Mouse (Mus musculus) limb, embryonic 10.5 days (tissue): ENCODE data around the gene Camk2d. TPM values are rescaled to one million over a fixed set of nuclear protein-coding genes. Genes with fewer than 3 reads are reported as not detected.
A peak's percentile ranks its signal among the peaks of the same experiment; 100 is the strongest.

Source experiments
- DNase-seq: peaks from one replicate; pipeline ENCODE4 v3.0.0-alpha.2; 2017; ENCODE audit warnings: low spot score
- H3K27ac ChIP-seq: fragments of 300-500 bp; sonication (generic); 2 replicates; pipeline ENCODE4 v1.5.1; 2016; ENCODE audit warnings: mild to moderate bottlenecking
- H3K27me3 ChIP-seq: fragments of 300-500 bp; sonication (generic); 2 replicates; pipeline ENCODE4 v1.6.1; 2016; ENCODE audit warnings: low read depth, mild to moderate bottlenecking; ENCODE audit not compliant: poor library complexity, severe bottlenecking
- H3K36me3 ChIP-seq: fragments of 300-500 bp; sonication (generic); 2 replicates; pipeline ENCODE4 v1.6.1; 2016; ENCODE audit warnings: mild to moderate bottlenecking, moderate library complexity
- H3K4me1 ChIP-seq: fragments of 300-500 bp; sonication (generic); 2 replicates; pipeline ENCODE4 v1.6.1; 2016
- H3K4me3 ChIP-seq: fragments of 300-500 bp; sonication (generic); 2 replicates; pipeline ENCODE4 v1.5.1; 2016; ENCODE audit warnings: mild to moderate bottlenecking, moderate library complexity
- H3K9me3 ChIP-seq: fragments of 300-500 bp; sonication (generic); replicated peaks from 2 replicates; pipeline ENCODE4 v1.6.1; 2016; ENCODE audit warnings: mild to moderate bottlenecking
- WGBS: fragments of 180-500 bp; shearing (Covaris S2); methylation state at CpG from one replicate; pipeline ENCODE4 v1.1.7; 2016; 5-methylcytosine and 5-hydroxymethylcytosine counted together
- polyA plus RNA-seq: library from polyadenylated mRNA; unstranded; fragments of >200 nt; fragmentation: Nextera tagmentation; extraction: Ambion mirVana; gene quantifications from 2 replicates; pipeline ENCODE4 v1.2.1, GENCODE M21; 2016

The Camk2d gene
- polyA plus RNA-seq: 13.4 and 13.5 TPM in 2 replicates

GRCm38 (mm10) chr3:126596086-126596485 lies at the start of gene Camk2d:
TSS of gene Camk2d (plus strand) at chr3:126596302.
- Histone ChIP-seq H3K9me3 (no peaks in the 10 kb centered on the region), H3K4me3 (peak within 1 kb of the TSS; percentile 89), H3K27ac (peak within 1 kb of the TSS; percentile 95), H3K27me3 (no peaks in the 10 kb centered on the region), H3K36me3 (0 out of 2 replicates have a peak, but pooled peaks cover 3% of the 10 kb centered on the region), H3K4me1 (peaks cover 28% of the 10 kb centered on the region)
- peak; percentile 96 for DNase-seq
- under 1% methylated on average over 16 of the region's 16 CpGs for WGBS

GRCm38 (mm10) chr3:126547941-126548340 lies 48.2 kb upstream of the Camk2d start:
- DNase-seq: no peak
- H3K4me1 ChIP-seq: no peaks in the 10 kb centered on the region
- H3K36me3 ChIP-seq: no peaks in the 10 kb centered on the region
- H3K9me3 ChIP-seq: no peaks in the 10 kb centered on the region
- H3K27me3 ChIP-seq: no peaks in the 10 kb centered on the region
- no peak overlapping the region for H3K4me3 ChIP-seq
- no peak overlapping the region for H3K27ac ChIP-seq

- H3K27me3 ChIP-seq: no peaks in the 10 kb centered on the region
- 72% methylated on average over 2 of the region's 2 CpGs for WGBS
- H3K4me3 ChIP-seq: no peak overlapping the region
- H3K36me3 ChIP-seq: no peaks in the 10 kb centered on the region
- DNase-seq: no peak
- no peak overlapping the region for H3K27ac ChIP-seq
- H3K9me3 ChIP-seq: no peaks in the 10 kb centered on the region
- peaks cover 4% of the 10 kb centered on the region for H3K4me1 ChIP-seq
Observed at GRCm38 (mm10) chr3:126563646-126564045, 32.5 kb upstream of the Camk2d start.

GRCm38 (mm10) chr3:126570628-126571027 lies 25.5 kb upstream of the Camk2d start:
- Histone ChIP-seq H3K9me3 (no peaks in the 10 kb centered on the region), H3K27me3 (no peaks in the 10 kb centered on the region), H3K36me3 (no peaks in the 10 kb centered on the region), H3K27ac (no peak overlapping the region), H3K4me1 (0 out of 2 replicates have a peak, but pooled peaks cover 4% of the 10 kb centered on the region), H3K4me3 (no peak overlapping the region)
- DNase-seq: no peak
- 94% methylated on average over 1 of the region's 1 CpGs for WGBS

- Histone ChIP-seq H3K27me3 (no peaks in the 10 kb centered on the region), H3K9me3 (no peaks in the 10 kb centered on the region), H3K4me1 (0 out of 2 replicates have a peak, but pooled peaks cover 4% of the 10 kb centered on the region), H3K36me3 (no peaks in the 10 kb centered on the region), H3K27ac (no peak overlapping the region), H3K4me3 (no peak overlapping the region)
- DNase-seq: no peak
- WGBS: 82% methylated on average over 5 of the region's 5 CpGs
Observed at GRCm38 (mm10) chr3:126572915-126573314, 23.2 kb upstream of the Camk2d start.

GRCm38 (mm10) chr3:126575927-126576326 lies 20.2 kb upstream of the Camk2d start:
- Histone ChIP-seq H3K27me3 (no peaks in the 10 kb centered on the region), H3K36me3 (no peaks in the 10 kb centered on the region), H3K9me3 (no peaks in the 10 kb centered on the region), H3K27ac (no peak overlapping the region), H3K4me1 (0 out of 2 replicates have a peak, but pooled peaks cover 4% of the 10 kb centered on the region), H3K4me3 (no peak overlapping the region)
- DNase-seq: no peak
- 51% methylated on average over 2 of the region's 2 CpGs for WGBS

- Histone ChIP-seq H3K4me3 (no peak overlapping the region), H3K36me3 (no peaks in the 10 kb centered on the region), H3K27ac (no peak overlapping the region), H3K4me1 (no peaks in the 10 kb centered on the region), H3K9me3 (no peaks in the 10 kb centered on the region), H3K27me3 (no peaks in the 10 kb centered on the region)
- WGBS: 87% methylated on average over 3 of the region's 3 CpGs
- DNase-seq: no peak
Observed at GRCm38 (mm10) chr3:126586134-126586533, 10.0 kb upstream of the Camk2d start.

GRCm38 (mm10) chr3:126587477-126587876 lies 8.6 kb upstream of the Camk2d start:
- no peak for DNase-seq
- 84% methylated on average over 3 of the region's 3 CpGs for WGBS
- no peaks in the 10 kb centered on the region for H3K36me3 ChIP-seq
- no peaks in the 10 kb centered on the region for H3K4me1 ChIP-seq
- H3K27me3 ChIP-seq: no peaks in the 10 kb centered on the region
- H3K27ac ChIP-seq: no peak overlapping the region
- H3K4me3 ChIP-seq: no peak overlapping the region
- H3K9me3 ChIP-seq: no peaks in the 10 kb centered on the region

GRCm38 (mm10) chr3:126589556-126589955 lies 6.5 kb upstream of the Camk2d start:
- Histone ChIP-seq H3K36me3 (no peaks in the 10 kb centered on the region), H3K27ac (no peak overlapping the region), H3K4me1 (no peaks in the 10 kb centered on the region), H3K27me3 (no peaks in the 10 kb centered on the region), H3K9me3 (no peaks in the 10 kb centered on the region), H3K4me3 (no peak overlapping the region)
- WGBS: 93% methylated on average over 7 of the region's 7 CpGs
- no peak for DNase-seq

- no peaks in the 10 kb centered on the region for H3K9me3 ChIP-seq
- peaks cover 28% of the 10 kb centered on the region for H3K4me1 ChIP-seq
- H3K36me3 ChIP-seq: no peaks in the 10 kb centered on the region
- peak overlapping the region; percentile 95 for H3K27ac ChIP-seq
- DNase-seq: no peak
- no peaks in the 10 kb centered on the region for H3K27me3 ChIP-seq
- peak overlapping the region; percentile 89; the same call in 1 of the 2 replicates for H3K4me3 ChIP-seq
- WGBS: 80% methylated on average over 4 of the region's 4 CpGs
Observed at GRCm38 (mm10) chr3:126595456-126595855, 646 bp upstream of the Camk2d start.

GRCm38 (mm10) chr3:126596491-126597160 lies 524 bp downstream of the Camk2d start:
- DNase-seq: peak; percentile 87
- Histone ChIP-seq H3K27me3 (no peaks in the 10 kb centered on the region), H3K4me3 (peak overlapping the region; percentile 89), H3K4me1 (peaks cover 28% of the 10 kb centered on the region), H3K27ac (peak overlapping the region; percentile 95), H3K36me3 (peaks cover 5% of the 10 kb centered on the region), H3K9me3 (no peaks in the 10 kb centered on the region)
- WGBS: under 1% methylated on average over 57 of the region's 69 CpGs

- Histone ChIP-seq H3K9me3 (no peaks in the 10 kb centered on the region), H3K4me3 (peak overlapping the region; percentile 89), H3K27me3 (no peaks in the 10 kb centered on the region), H3K4me1 (peaks cover 28% of the 10 kb centered on the region), H3K36me3 (peaks cover 8% of the 10 kb centered on the region), H3K27ac (peak overlapping the region; percentile 95)
- 0% methylated on average over 51 of the region's 51 CpGs for WGBS
- DNase-seq: peak; percentile 80
Observed at GRCm38 (mm10) chr3:126597161-126597595, 1.1 kb downstream of the Camk2d start.

- H3K36me3 ChIP-seq: peaks cover 8% of the 10 kb centered on the region
- H3K27ac ChIP-seq: peak overlapping the region; percentile 95
- peaks cover 28% of the 10 kb centered on the region for H3K4me1 ChIP-seq
- peak overlapping the region; percentile 89 for H3K4me3 ChIP-seq
- no peaks in the 10 kb centered on the region for H3K27me3 ChIP-seq
- under 1% methylated on average over 29 of the region's 29 CpGs for WGBS
- no peaks in the 10 kb centered on the region for H3K9me3 ChIP-seq
- no peak for DNase-seq
Observed at GRCm38 (mm10) chr3:126597596-126598328, 1.7 kb downstream of the Camk2d start.
